Mouse (Mus musculus): ENCODE results near the gene Gramd2.
"Not testable (repeated sequence)": the region's sequence is repeated elsewhere in the genome, so short reads cannot be mapped to it uniquely, and the experiment has no call there.

Gene Gramd2

DNA sequence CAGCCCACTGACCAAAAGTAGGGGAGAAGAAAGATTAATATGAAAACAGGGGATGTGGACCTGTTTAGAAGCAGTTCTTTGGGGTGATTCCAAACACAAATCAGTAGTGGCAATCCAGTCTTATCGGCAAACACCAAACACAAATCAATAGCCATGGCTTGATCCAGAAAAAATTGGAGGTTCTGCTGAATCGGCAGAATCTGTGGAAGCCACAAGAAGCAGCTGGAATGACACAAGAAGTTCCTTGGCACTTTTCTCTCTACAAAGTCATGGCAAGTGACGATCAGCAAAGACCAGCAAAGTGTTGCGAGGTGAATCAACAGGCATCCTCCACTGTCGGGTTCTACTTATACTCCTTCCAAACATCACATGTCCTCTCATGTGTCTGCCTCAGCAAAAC lies 41.2 kb downstream of the Gramd2 start:
- no peak for DNase-seq (ENCODE audit: low spot score in 2 of 2)

DNA sequence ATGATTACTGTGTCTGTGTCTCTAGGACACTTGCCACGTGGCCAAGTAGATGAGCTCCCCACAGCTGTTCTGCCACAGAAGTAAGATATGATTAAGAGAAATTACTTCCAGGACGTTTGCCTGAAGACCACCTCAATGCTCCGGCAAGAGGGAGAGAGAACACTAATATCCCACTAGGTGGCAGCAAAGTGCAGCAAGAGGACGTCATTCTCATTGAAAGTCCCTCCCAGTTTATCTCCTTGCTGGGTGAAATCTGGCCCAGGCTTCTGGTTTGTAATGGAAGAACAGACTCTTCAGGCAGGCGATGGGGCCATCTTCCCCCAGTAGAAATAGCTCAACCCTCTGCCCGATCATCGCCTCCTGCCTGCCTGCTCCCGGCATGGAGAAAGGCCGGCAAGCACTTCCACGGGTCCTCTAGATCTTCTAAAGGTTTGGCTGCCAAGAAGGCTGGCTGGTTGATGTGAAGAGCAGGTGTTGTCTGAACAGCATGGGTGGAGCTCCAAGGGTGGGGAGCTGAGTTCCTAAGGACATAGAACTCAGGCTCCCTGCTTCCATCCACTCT lies 43.2 kb downstream of the Gramd2 start:
- DNase-seq (ENCODE audit: low spot score in 2 of 2), result peak; percentile 65 to 85

DNA sequence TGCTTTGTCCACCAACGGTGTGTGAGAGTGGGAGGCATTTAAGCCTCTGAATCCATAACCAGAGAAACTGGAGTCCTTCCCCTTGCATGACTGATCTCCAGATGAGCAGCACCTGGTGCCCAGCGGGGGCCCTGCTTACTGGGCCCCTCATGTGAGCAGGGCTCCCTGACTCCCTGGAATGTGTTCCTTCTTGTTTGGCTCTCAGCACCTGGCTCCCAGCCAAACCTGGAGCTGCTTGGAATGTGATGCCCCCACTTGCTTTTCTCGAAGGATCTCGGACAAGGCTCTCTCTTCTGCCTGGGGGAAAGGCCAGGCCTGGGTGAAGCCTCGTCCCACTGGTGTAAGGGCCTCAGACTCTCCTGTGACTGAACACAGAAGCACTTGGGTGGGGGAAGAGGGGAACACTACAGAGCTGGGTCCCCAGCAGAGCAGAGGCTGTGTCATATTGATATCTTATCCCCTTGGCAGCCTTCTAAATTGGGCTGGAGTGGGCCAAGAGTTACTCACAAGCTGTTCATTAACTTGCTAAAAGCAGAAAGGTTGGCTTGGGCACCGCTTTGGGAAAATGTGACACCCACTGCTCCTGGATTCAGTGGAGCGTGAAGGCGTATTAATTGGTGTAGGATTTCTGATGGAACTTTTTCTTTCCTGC lies 44.0 kb downstream of the Gramd2 start:
- DNase-seq (ENCODE audit: low spot score in 2 of 2), result peak; percentile 30 to 48

DNA sequence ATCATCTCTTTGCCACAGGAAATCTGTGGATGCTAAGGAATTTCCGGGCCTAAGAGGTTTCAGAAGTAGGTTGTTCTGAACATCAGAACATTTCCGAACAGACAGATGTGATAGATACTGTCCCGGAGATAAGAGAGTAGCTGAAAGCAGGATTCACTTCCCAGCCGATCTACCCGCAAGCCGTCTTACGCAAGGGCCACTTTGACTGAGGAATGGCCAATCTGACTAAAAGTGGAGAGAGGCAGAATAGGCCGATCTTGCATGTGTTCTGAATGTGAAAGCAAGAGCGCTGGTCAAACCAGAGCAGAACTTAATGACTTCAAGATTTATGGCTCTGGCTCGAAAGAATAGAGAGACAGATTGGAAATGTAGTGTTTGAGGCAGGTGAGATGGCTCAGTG lies 45.6 kb downstream of the Gramd2 start:
- DNase-seq (ENCODE audit: low spot score in 2 of 2), result no peak

DNA sequence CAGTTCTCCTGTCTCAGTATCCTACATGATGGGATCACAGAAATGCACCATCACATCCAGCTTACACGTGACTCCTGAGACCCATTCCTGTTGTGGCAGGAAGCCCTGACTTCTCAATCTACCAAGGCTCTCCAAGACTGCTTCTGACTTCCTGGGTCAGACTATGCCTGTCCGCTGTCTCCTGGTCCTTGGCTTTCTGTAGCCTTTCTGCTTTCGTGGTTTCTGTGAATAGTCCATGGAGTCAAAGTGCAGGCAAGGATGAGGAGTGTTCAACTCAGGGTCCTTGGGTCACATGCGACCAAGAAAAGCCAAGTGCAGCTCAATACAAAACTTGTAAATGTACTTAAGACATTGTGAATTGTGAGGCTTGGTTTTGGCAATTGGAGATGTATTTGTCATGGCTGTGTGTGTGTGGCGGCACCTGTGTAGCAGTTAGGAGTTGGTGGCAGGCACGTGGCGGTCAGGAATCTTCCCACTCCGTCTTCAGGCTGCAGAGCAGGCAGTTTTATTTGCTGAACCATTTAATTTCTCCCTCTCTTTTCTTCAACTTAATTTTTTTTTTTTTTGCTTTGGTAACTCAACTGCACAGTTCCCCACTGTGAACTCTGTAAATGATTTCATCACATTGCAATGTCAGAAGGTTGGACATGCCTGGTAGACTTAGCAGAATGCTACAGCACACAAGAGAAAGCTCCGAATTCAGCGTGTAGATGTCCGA lies 47.8 kb downstream of the Gramd2 start:
- DNase-seq (ENCODE audit: low spot score in 2 of 2), result no peak

DNA sequence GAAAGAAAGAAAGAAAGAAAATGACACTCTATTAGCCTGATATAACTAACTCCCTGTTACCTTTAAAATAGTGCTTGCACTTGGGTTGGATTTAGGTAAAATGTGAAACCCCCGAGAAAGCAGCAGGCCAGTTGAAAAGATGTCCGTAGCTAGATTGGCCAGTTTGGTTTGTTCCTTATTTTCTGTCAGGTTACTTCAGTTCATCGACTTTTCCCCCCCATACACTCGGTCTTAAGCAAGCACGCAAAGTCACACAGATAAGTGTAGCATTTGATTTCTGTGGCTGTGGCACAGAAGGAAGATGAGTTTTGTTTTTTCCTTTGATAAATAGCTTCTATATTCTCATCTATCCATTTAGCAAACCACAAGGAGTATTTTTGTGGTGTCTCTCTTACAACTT lies 51.2 kb downstream of the Gramd2 start:
- DNase-seq (ENCODE audit: low spot score in 2 of 2), result no peak

DNA sequence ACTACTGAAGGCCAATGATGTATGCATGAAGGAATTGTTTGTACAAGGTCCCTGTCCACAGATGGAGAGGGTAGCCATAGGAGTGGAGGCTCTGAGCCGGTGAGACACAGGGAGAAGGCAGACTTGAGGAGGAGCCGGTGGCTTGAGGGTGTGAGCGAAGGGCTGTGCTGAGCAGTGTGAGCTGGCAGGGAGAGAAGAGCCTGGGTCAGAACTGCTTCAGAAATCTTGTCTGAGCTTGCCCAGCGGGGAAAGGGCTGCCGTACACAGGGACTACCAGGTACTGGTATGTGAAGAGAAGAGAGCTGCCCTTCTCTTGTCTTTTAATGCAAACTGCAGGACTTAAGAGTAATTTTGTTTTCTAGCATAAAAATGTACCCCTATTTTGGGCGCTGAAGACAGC lies 53.1 kb downstream of the Gramd2 start:
- DNase-seq (ENCODE audit: low spot score in 2 of 2), result no peak

DNA sequence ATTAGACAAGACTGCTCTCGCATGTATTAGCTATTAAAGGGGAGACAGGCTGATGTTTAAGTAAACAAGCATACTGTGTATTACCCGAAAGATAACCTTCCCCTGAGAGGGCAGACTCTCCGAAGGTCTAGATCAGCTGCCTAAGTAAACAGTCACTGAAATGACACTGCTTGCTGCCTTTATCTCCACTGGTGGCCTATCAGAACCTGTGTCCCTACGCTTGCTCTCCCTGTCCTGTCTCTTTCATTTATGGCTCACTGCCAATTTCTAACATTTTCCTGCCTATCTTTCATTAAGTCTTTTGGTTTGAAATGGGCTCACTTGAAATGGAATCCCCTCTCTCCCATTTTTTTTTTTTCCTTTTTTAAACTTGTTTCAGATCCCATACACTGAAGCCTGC lies 55.5 kb downstream of the Gramd2 start:
- no peak for DNase-seq (ENCODE audit: low spot score in 2 of 2)

DNA sequence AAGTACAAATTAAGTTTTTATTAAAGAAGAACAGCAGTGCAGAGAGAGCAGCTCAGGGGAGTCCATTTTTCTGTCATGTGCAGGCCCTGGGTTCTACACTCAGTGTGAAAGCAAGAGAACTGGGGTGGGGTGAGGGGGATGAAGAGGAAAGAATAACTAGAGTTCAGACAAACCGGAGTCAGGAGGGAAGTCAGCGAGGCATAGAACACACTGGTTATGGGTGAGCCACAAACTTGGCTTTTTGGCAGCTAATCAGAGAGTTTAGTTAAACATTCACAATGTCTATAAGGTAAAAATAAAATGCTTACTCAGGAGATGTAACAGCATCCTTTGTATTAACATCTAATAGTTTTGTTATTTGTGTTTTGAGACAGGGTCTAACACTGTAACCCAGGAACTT lies 60.6 kb downstream of the Gramd2 start:
- no peak for DNase-seq (ENCODE audit: low spot score in 2 of 2)

DNA sequence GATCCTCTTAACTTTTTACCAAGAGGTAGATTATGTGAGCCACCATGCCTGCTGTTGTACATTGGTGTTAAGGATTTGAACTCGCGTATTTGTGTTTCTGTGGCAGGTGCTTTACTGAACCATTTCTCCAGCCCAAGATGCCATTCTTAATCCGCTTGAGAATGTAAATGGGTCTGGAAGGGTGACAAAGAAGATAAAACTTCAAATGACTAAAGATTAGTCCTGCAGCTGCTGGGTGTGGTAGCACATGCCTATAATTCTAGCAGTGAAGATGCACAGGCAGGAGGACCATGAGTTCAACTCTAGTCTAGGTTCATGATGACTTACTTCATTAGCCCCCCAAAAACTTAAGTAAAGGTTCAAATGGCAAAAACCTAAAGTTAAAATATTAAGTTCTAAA lies 64.0 kb downstream of the Gramd2 start:
- no peak for DNase-seq (ENCODE audit: low spot score in 2 of 2)

DNA sequence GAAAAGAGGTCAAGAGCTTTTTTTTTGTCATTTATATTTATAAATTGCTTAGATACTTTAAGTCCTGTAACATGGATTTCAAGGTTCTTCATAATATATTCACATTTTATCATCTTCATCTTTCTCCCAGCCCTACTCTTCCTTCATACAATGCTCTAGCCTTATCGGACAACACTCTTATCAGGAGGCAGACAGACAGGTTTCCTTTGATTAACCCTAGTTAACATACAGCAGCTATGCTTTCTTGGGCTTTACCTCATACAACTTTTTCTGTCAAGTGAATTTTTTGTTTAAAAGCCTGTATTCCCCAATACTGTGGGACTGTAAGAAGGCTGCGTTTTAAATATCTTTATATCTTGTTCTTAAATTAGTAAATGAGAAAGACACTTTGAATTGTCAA lies 68.4 kb downstream of the Gramd2 start:
- no peak for DNase-seq (ENCODE audit: low spot score in 2 of 2)

DNA sequence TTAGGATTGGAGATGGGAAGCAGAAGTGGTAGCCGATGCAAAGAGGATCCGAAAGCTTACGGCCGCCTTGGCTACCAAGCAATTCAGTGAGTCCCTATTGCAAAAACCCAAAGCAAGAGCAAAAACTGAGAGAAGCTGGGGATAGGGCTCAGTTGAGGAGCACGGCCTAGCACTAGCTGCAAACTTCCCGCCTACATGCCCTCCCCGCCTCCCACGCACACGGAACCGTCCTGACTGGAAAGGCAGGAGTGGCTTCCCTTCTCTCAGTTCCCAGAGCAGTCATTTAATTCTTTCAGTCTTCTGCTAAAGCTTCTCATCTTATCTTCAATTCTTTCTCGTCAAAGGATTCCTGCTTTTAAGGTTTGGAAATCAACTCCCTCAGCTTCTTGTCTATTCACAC lies 69.0 kb downstream of the Gramd2 start:
- DNase-seq (ENCODE audit: low spot score in 2 of 2), result peak; percentile 17 to 39

DNA sequence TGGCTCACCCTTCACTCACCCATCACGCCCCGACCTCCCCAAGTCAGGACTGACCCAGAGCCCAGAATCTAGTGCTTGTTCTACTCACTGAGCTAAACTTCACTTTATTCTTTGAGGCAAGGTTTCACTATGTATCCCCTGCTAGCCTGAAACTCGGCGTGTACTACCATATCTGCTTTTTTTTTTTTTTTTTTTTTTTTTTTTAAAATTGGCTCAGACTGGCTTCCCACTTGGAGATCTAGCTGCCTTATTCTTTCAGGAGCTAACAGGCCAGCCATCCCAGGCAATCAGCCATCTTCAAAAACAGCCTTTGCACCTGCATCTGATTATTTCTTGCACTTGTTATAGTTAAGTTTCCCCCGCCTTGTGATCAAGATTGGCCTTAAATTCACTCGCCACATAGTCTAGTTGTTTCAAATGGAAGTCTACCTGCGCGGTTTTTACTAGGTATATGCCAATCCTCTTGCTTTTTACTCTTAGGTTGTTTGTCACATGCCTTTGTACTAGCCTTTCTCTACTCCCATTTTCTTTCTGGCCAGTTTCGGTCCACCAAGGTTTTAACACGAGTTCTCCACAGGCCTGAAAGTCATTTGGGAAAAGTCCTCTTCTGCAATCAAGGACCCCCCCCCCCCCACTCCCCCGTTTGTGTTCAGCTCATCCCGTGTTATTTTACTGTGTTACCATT lies 69.8 kb downstream of the Gramd2 start:
- DNase-seq (ENCODE audit: low spot score in 2 of 2), result no peak

DNA sequence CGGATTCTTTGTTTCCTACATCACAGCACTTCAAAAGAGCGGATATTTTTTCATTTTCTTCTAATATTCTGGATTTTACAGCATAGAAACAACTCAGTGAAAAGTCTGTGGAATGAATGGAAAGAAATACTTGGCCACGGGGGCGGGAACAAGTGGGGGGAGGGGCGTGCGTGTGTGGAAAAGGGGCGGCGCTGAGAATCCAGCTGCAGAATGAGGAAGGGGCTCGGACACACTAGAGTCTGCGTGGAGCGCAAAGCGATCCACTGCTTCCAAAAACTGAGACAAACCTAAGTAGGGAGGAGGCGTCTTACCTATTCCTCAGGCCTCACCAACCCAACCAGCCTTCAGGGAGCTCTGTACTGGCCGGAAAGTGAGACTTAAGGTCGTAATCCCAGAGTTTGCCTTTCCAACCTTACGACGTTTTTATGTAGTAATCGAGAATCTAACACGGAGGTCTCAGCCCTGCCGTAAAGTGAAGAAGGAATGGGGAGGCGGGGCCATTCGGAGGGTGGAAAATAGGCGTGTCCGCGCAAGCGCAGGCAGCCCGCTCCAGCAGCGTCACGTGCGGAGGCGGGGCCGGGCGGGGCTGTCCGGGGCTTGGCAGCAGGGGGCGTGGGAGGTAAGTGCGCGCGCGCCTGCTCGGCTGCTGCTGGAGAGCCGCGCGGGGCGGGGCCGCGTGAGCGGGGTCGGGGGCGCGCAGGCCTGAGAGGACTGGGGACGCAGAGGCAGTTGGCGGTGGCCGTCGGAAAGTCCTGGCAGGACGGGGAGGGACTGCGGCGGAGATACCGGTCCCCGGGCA lies 70.5 kb downstream of the Gramd2 start, which contains the start of the genes Senp8 and Myo9a:
Gene Senp8 (minus strand): TSS at position 444 of the 799 bp plus-strand sequence.
Gene Myo9a (plus strand): TSS at position 630 of the 799 bp plus-strand sequence.
- DNase-seq (ENCODE audit: low spot score in 2 of 2), result peak; percentile 99 to 100

DNA sequence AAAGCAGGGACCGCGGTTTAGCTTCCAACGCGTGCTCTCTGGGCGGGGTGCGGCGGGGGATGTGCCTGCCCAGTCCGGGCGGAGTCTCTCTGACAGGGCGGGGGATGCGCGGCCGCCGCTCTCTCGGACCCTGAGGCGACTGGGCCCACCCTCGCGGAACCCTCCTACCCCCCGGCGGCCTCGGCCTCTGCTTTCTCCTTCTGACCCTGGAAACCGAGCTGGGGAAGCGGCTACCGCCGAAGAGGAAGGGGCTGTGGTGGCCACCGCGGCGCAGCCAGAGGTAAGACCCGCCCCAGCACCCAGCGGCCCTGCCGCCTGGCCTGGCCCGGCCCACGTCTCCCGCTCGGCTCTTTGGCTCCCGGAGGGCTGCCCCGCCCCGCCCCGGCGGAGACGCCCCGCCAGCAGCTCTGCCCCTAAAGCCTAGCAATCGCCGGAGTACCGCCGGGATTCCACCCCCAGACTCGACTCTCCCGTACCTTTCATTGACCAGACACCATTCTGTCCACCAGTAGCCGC lies 71.2 kb downstream of the Gramd2 start:
- peak in 1 of 2 experiments; percentile 71 for DNase-seq (ENCODE audit: low spot score in 2 of 2)

DNA sequence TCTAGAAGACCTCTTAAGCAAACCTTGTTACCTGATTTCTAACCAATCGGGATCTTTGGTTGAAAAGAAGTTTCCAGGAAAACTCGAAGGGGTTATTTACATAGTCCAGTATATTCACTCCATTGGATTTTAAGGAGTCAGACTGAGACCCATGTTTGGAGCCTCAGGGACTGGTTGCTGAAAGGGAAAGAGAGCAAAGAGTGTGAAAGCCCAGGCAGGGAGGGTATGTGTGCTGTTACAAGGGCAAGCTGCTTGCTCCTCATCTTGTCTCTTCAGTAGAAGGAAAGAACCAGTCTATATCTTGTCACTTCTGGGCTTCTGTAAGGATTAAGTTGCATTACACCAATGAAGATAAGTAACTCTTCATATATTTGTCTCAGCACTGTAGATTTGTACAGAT lies 72.0 kb downstream of the Gramd2 start:
- DNase-seq (ENCODE audit: low spot score in 2 of 2), result peak in 1 of 2 experiments; percentile 14

DNA sequence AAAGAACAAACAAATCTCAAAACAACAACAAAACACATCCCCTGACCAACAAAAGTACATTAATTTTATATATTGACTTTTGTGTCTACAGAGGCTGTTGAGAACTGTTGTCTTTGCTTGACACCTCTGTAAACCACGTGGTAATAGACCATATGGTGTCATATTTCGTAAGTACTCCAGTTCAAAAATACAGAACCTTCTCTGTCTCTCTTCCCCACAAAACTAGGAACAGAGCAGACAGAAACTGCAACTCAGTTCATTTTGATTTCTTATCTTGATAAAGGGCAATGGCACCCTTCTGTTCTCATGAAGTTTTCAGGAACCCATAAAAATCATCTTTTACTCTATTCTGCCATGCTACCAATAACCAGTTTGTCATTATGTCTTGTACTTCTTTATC lies 75.3 kb downstream of the Gramd2 start:
- DNase-seq (ENCODE audit: low spot score in 2 of 2), result no peak

DNA sequence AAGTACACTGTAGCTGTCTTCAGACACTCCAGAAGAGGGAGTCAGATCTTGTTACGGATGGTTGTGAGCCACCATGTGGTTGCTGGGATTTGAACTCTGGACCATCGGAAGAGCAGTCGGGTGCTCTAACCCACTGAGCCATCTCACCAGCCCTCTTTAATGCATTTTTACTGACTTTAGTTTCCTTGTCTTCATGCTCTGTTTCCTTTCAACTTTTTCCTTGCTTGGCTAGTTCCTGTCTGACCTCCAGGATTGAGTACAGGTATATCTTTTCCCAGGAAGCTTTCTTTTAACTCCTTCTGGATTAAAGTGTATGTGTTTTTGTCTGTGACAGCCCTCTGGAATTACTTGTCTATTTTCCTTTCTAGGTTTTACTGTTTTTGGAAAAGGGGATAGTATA lies 77.1 kb downstream of the Gramd2 start:
- not testable (repeated sequence) for DNase-seq (ENCODE audit: low spot score in 2 of 2)

DNA sequence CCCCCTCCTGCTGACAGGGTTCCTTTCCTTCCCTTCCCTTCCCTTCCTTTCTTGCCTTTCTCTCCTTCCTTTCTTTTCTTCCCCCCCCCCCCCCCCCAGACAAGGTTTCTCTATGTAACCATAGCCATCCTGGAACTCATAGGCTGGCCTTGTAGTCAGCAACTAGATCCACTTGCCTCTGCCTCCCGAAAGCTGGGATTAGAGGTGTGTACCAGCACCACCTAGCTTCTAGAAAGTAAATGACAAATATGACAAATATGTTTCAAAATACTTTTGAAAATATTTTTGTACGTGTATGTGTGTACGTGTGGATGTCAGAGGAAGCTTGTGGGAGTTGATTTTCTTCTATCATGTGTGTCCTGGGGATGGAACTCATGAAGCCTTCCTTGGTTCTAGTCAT lies 80.6 kb downstream of the Gramd2 start:
- no peak for DNase-seq (ENCODE audit: low spot score in 2 of 2)

DNA sequence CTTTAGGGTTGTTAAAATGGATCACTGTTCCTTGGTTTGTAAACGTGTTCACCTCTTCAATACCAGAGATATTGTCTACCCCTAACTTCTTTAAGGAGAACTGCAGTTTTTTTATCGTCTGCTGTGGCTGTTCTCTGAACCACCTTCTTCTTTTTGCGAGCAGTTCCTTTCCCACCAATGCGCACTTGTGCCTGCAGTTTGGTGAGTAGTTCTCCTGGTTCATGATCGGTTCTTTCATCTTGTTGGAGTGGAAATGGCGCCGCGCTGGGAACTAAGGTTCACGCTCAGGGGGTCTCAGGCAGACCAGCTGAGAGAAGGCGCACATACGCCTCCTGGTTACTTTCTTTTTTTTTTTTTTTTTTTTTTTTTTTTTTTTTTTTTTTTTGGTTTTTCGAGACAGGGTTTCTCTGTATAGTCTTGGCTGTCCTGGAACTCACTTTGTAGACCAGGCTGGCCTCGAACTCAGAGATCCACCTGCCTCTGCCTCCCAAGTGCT lies 87.1 kb downstream of the Gramd2 start:
- not testable (repeated sequence) for DNase-seq (ENCODE audit: low spot score in 2 of 2)

Data from frontal cortex, postnatal 36 days (tissue).